In the genomic region with DNA sequence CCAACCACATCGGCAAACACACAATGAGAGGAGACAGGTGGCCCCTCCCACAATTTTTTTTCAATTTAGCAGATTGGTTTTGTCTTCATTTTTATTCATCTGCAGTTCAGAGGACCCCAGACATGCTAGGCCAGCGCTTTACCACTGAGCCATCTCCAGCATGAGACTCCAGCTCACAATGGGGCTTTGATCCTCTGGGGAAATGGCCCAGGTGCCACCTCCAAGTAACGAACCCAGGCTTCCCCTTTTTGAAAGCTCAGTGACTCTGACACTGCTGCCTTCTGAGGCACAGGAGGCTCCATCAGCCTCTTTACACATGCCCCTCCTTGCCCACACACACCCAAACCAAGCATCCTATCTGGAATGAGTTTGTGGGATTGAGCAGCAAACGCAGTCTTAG, we compare ENCODE assay signal across 18 mouse cellular contexts. TPM values are rescaled to one million over a fixed set of nuclear protein-coding genes. Genes with fewer than 3 reads are reported as not detected.
DNase-seq lines count a peak whose midpoint lies in the region; ATAC-seq and TF ChIP-seq lines count a peak whose summit lies in the region.
"Had no signal": no experiment of that assay in that cellular context is flagged by ENCODE, and none has a peak within 500 bp of the region (broad histone marks: within the 10 kb centered on the region; RNA-seq: fewer than 3 reads in every experiment).

No protein-coding gene starts in this region.

- in situ Hi-C loops in CH12.LX (cut with MboI; ENCODE audit: low pct_ligation_motif_present, low pct_unique_long_range_greater_than_20kb, low sequenced_read_pairs): no loop called here

- no peak for TF ChIP-seq RAD21 in CH12.LX (IDR thresholded peaks at IDR 0.05; ENCODE audit: low read depth, low read length)

- DNase-seq in 416B (ENCODE audit: low read depth): peak; percentile 31
- peak; percentile 72 for DNase-seq in CH12.LX (ENCODE audit: extremely low read depth)
- DNase-seq in thymus, postnatal 0 days (ENCODE audit: low spot score): peak; percentile 81
- no peak for DNase-seq in T-cell, adult 2 months (ENCODE audit: low spot score)
- DNase-seq in lung, adult 2 months: no peak
- DNase-seq: adrenal gland, postnatal 36 days; cerebellum, adult 9-10 months; gastrocnemius, postnatal 14 days; heart, postnatal 14 days; kidney, adult 11 months; liver, embryonic 13.5 days had no signal

- no peaks in the 10 kb centered on the region for H3K36me3 ChIP-seq in CH12.LX (replicated peaks in 1 of 2; ENCODE audit: control insufficient read depth in 1 of 2, insufficient read depth in 1 of 2, low read length in 1 of 2)
- H3K36me3 ChIP-seq: hindbrain, embryonic 15.5 days; liver, embryonic 13.5 days; neural tube, embryonic 12.5 days had no signal

- no peak for TF ChIP-seq POLR2A in CH12.LX (IDR thresholded peaks at IDR 0.05; ENCODE audit: low read depth, low read length)
- no peak for TF ChIP-seq POLR2A in lung, adult 2 months (IDR thresholded peaks at IDR 0.05; ENCODE audit: borderline replicate concordance, extremely low read depth, low read depth, low read length)

- no peak for TF ChIP-seq CTCF in CH12.LX (conservative IDR thresholded peaks at IDR 0.05 in 1 of 2, IDR thresholded peaks at IDR 0.05 in 1 of 2; ENCODE audit: low read depth in 2 of 2, low read length in 2 of 2)
- no peak for TF ChIP-seq CTCF in lung, adult 2 months (IDR thresholded peaks at IDR 0.05; ENCODE audit: insufficient read depth, low read length)

- WGBS in lung, adult 2 months: 72% methylated on average over 4 of the region's 4 CpGs

- peaks cover 10 to 49% of the 10 kb centered on the region in 2 experiments; a peak in 3 of 4 replicates for H3K4me1 ChIP-seq in CH12.LX (ENCODE audit: control insufficient read depth in 1 of 2, insufficient read depth in 2 of 2)
- H3K4me1 ChIP-seq in lung, adult 2 months (ENCODE audit: control insufficient read depth, insufficient read depth, low read length): no peaks in the 10 kb centered on the region
- H3K4me1 ChIP-seq: hindbrain, embryonic 15.5 days; neural tube, embryonic 12.5 days had no signal

- peak; percentile 29 for ATAC-seq in megakaryocyte progenitor cell, adult 5-6 weeks (replicated peaks; ENCODE audit: poor library complexity)
- no peak for ATAC-seq in CD4-positive, CD25-positive, alpha-beta regulatory T cell, adult 4 months
- ATAC-seq: lung, postnatal 0 days had no signal

- H3K9me3 ChIP-seq in CH12.LX (replicated peaks; ENCODE audit: low read length): peaks cover 5% of the 10 kb centered on the region
- H3K9me3 ChIP-seq: hindbrain, embryonic 15.5 days; liver, embryonic 13.5 days; neural tube, embryonic 12.5 days had no signal

- dilution Hi-C loops in CH12.LX (cut with MboI; ENCODE audit: extremely low pct_ligation_motif_present, extremely low pct_unique_long_range_greater_than_20kb, low sequenced_read_pairs): no loop called here

- TF ChIP-seq EP300 in CH12.LX (IDR thresholded peaks at IDR 0.05; ENCODE audit: low read length): peak; percentile 35; the same call in 1 of the 2 replicates

- H3K4me2 ChIP-seq in CH12.LX (ENCODE audit: insufficient read depth, low read depth, poor library complexity, severe bottlenecking): peak overlapping the region; percentile 5; the same call in 1 of the 2 replicates
- H3K4me2 ChIP-seq: hindbrain, embryonic 15.5 days; liver, embryonic 13.5 days; neural tube, embryonic 12.5 days had no signal

- H3K79me2 ChIP-seq in CH12.LX (replicated peaks; ENCODE audit: control insufficient read depth, extremely low read depth, insufficient read depth, poor library complexity, severe bottlenecking): no peaks in the 10 kb centered on the region

- H3K27me3 ChIP-seq in CH12.LX (replicated peaks): no peaks in the 10 kb centered on the region
- H3K27me3 ChIP-seq: liver, embryonic 13.5 days had no signal

- H3K9ac ChIP-seq in CH12.LX (ENCODE audit: insufficient read depth, low read depth): no peak overlapping the region
- H3K9ac ChIP-seq: hindbrain, embryonic 15.5 days; liver, embryonic 13.5 days; neural tube, embryonic 12.5 days had no signal

- H3K27ac ChIP-seq in CH12.LX (ENCODE audit: insufficient read depth, low read depth): no peak overlapping the region
- H3K27ac ChIP-seq: hindbrain, embryonic 15.5 days; kidney, postnatal 0 days; layer of hippocampus, adult 2 months; neural tube, embryonic 12.5 days had no signal

- H3K4me3 ChIP-seq in CH12.LX (replicated peaks in 1 of 3; ENCODE audit: low read depth in 2 of 3, low read length in 2 of 3, poor library complexity in 1 of 3): peak overlapping the region in 1 of 3 experiments; percentile 5
- H3K4me3 ChIP-seq in lung, adult 2 months (replicated peaks; ENCODE audit: extremely low read depth, low read depth, low read length): no peak overlapping the region
- H3K4me3 ChIP-seq: hindbrain, embryonic 15.5 days; layer of hippocampus, adult 2 months; liver, embryonic 13.5 days; neural tube, embryonic 12.5 days had no signal

TF ChIP-seq in CH12.LX, 34 proteins besides CTCF, POLR2A, EP300 and RAD21:
- TF ChIP-seq GABPA (IDR thresholded peaks at IDR 0.05; ENCODE audit: insufficient replicate concordance, low read depth, low read length): no peak

RNA-seq across cellular contexts. Expression of a gene that starts 5.7 kb away (rescaled TPM):
- total RNA-seq in CH12.LX (2012; rRNA removed) (5.1 and 6.1 TPM in 2 replicates), CH12.LX (2014; rRNA removed) (4.1 and 5.0 TPM in 2 replicates)
- 1.4 and 1.6 TPM in 2 replicates for polyA plus RNA-seq in CH12.LX (2012; ENCODE audit: insufficient read length, low read depth)
- 46.3 and 54.3 TPM in 2 replicates for total RNA-seq in megakaryocyte progenitor cell, adult 5-6 weeks (2015)
- 92.2 and 105 TPM in 2 replicates for total RNA-seq in megakaryocyte progenitor cell, adult 5-6 weeks (2017)
- 8.4 and 11.4 TPM in 2 replicates for polyA plus RNA-seq in thymus, postnatal 0 days (2015; fragmentation: Nextera tagmentation; extraction: Ambion mirVana)
- 1 to 10 TPM in 1 of 2 experiments, under 1 TPM in 1; 0.99 to 3.2 TPM for polyA plus RNA-seq in CD4-positive, CD25-positive, alpha-beta regulatory T cell, adult 4 months (2017; shearing (Covaris generic))
- polyA plus RNA-seq in lung, adult 2 months (2012; rRNA removed): 1.9 and 3.1 TPM in 2 replicates

Comparison
In these comparisons a context has a peak if more than half of its experiments do, and no peak if none do; other contexts are left out.
1. DNase-seq: peak in 416B (single experiment), CH12.LX (single experiment) and thymus, postnatal 0 days (single experiment); none in T-cell, adult 2 months (single experiment) and lung, adult 2 months (single experiment).